Mouse (Mus musculus) embryonic facial prominence, embryonic 11.5 days (tissue): ENCODE data around the gene Zfp748. TPM values are rescaled to one million over a fixed set of nuclear protein-coding genes. Genes with fewer than 3 reads are reported as not detected.
A peak's percentile ranks its signal among the peaks of the same experiment; 100 is the strongest.

Source experiments
- ATAC-seq: fragments of 200-750 bp; cut with Nextera tagmentation; replicated peaks from 2 replicates; pipeline ENCODE4 v1.8.0; 2017; ENCODE audit warnings: low read depth; ENCODE audit not compliant: insufficient number of reproducible peaks, low FRiP score, low TSS enrichment
- DNase-seq: peaks from one replicate; pipeline ENCODE4 v3.0.0-alpha.2; 2015; ENCODE audit warnings: low spot score
- H3K27ac ChIP-seq: fragments of 300-500 bp; sonication (generic); replicated peaks from 2 replicates; pipeline ENCODE4 v1.5.1; 2014; ENCODE audit warnings: mild to moderate bottlenecking, low read depth, low read length, control low read depth
- H3K27me3 ChIP-seq: fragments of 300-500 bp; sonication (generic); 2 replicates; pipeline ENCODE4 v1.6.1; 2014; ENCODE audit warnings: mild to moderate bottlenecking, low read length, moderate library complexity, mixed read lengths; ENCODE audit not compliant: control insufficient read depth, insufficient read depth
- H3K36me3 ChIP-seq: fragments of 300-500 bp; sonication (generic); replicated peaks from 2 replicates; pipeline ENCODE4 v1.6.1; 2014; ENCODE audit warnings: low read depth, mild to moderate bottlenecking, low read length, moderate library complexity, mixed read lengths; ENCODE audit not compliant: control insufficient read depth, insufficient read depth
- H3K4me1 ChIP-seq: fragments of 300-500 bp; sonication (generic); 2 replicates; pipeline ENCODE4 v1.6.1; 2014; ENCODE audit warnings: low read length, mixed read lengths; ENCODE audit not compliant: control insufficient read depth, insufficient read depth
- H3K4me2 ChIP-seq: fragments of 300-500 bp; sonication (generic); 2 replicates; pipeline ENCODE4 v1.6.1; 2014; ENCODE audit warnings: low read depth, mild to moderate bottlenecking, control low read depth, low read length, moderate library complexity
- H3K4me3 ChIP-seq: fragments of 300-500 bp; sonication (generic); 2 replicates; pipeline ENCODE4 v1.5.1; 2014; ENCODE audit warnings: low read depth, low read length, control low read depth
- H3K9ac ChIP-seq: fragments of 300-500 bp; sonication (generic); replicated peaks from 2 replicates; pipeline ENCODE4 v1.6.1; 2014; ENCODE audit warnings: mild to moderate bottlenecking, control low read depth, low read length
- H3K9me3 ChIP-seq: fragments of 300-500 bp; sonication (generic); replicated peaks from 2 replicates; pipeline ENCODE4 v1.6.1; 2016; ENCODE audit warnings: mild to moderate bottlenecking, low read length, inconsistent platforms, mixed read lengths; ENCODE audit not compliant: control insufficient read depth
- WGBS: fragments of 180-500 bp; shearing (Covaris S2); extraction: QIAGEN DNeasy Blood & Tissue Kit; methylation state at CpG from one replicate; pipeline ENCODE4 v1.1.7; 2014; 5-methylcytosine and 5-hydroxymethylcytosine counted together
- polyA plus RNA-seq: library from polyadenylated mRNA; unstranded; fragments of >200 nt; fragmentation: Nextera tagmentation; extraction: Ambion mirVana; gene quantifications from 2 replicates; pipeline ENCODE4 v1.2.1, GENCODE M21; 2014

Zfp748 gene
- polyA plus RNA-seq, 1 experiment from 2014 or later: 18.3 TPM

DNA sequence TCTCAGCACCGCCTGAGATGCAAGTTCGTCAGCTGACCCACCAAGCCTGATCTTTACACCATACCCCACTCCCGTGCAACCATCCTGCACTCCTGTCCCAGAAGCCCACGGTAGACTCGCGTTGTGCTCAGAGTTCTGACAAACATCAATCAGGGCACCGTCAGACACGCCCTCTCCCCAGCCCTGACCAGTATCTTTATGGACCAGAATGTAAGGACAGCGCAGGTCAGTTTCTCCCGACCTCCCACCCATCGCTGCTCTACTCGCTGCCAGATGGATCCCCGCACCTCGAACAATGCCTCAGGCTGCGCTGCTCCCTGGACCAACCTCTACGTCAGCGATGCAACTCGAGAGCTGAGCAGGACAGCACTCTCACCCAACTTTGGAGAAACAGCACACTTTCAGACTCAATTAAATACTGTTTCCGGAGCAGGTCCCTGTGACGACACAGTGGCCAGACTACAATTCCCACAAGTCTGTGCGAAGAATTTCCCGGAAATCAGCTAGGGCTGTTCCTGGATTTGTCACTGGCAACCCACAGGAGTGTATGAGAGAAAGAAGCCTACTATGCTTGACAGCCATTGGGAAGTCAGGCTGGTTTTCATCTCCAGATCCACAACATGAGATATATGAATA, 53.4 kb downstream of the Zfp748 start, which contains the start of gene Zfp58:
Zfp58 (minus strand) TSS at position 472 of the 636 bp plus-strand sequence.
- peak; percentile 95 for ATAC-seq
- Histone ChIP-seq H3K27ac (no peak within 1 kb of the TSS; the same call in 1 of the 2 replicates), H3K4me1 (no peaks in the 10 kb centered on the region), H3K4me3 (peak within 1 kb of the TSS; percentile 79), H3K9ac (peak within 1 kb of the TSS; percentile 70), H3K4me2 (peak within 1 kb of the TSS; percentile 59), H3K36me3 (no peaks in the 10 kb centered on the region), H3K9me3 (no peaks in the 10 kb centered on the region), H3K27me3 (no peaks in the 10 kb centered on the region)
- under 1% methylated on average over 22 of the region's 22 CpGs for WGBS
- peak; percentile 93 for DNase-seq

DNA sequence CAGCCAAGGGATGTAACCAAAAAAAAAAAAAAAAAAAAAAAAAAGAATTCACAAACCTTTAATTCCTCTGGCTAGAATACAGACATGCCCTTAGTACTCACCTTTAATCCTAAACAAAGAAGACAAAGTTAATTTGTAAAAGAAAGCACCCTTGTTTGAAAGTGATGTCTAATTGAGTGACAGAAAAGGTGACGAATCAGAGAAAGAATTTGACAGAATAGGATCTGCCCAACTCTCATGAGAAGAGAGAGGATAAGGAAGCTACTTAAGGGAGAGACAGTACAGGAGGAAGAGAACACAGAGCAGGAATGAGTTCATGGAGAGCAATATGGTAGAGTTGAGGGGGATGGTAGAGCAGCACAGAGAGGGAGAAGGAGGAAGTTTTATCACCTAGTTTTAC, 58.0 kb downstream of the Zfp748 start:
- Histone ChIP-seq H3K4me1 (no peaks in the 10 kb centered on the region), H3K4me3 (no peak overlapping the region), H3K9ac (no peak overlapping the region), H3K27me3 (no peaks in the 10 kb centered on the region), H3K9me3 (no peaks in the 10 kb centered on the region), H3K36me3 (peaks cover 14% of the 10 kb centered on the region), H3K27ac (no peak overlapping the region), H3K4me2 (no peak overlapping the region)
- no peak for DNase-seq
- ATAC-seq: no peak
- WGBS: 93% methylated on average over 1 of the region's 1 CpGs

Other genes with a start within 250 kb of the Zfp748 start
- 0.53 and 0.66 TPM in 2 replicates for gene Zfp457, start 247.3 kb downstream of the Zfp748 start, polyA plus RNA-seq
- 3.2 and 3.3 TPM in 2 replicates for gene Zfp595, start 221.3 kb downstream of the Zfp748 start, polyA plus RNA-seq
- gene Gm28044, start 193.3 kb downstream of the Zfp748 start, polyA plus RNA-seq: not detected in 2 replicates
- 1.4 and 1.9 TPM in 2 replicates for gene Zfp953, start 193.2 kb downstream of the Zfp748 start, polyA plus RNA-seq
- 0.43 TPM in 1 of 2 replicates, not detected in the other for gene Gm28041, start 178.1 kb downstream of the Zfp748 start, polyA plus RNA-seq
- gene Zfp456, start 178.0 kb downstream of the Zfp748 start, polyA plus RNA-seq: 0.94 and 1.4 TPM in 2 replicates
- 4.2 and 6.1 TPM in 2 replicates for gene Zfp429, start 154.0 kb downstream of the Zfp748 start, polyA plus RNA-seq
- 1.1 and 1.2 TPM in 2 replicates for gene Zfp459, start 132.4 kb downstream of the Zfp748 start, polyA plus RNA-seq
- gene Zfp874a, start 102.2 kb downstream of the Zfp748 start, polyA plus RNA-seq: 11.3 and 12.2 TPM in 2 replicates
- gene Zfp874b, start 69.6 kb downstream of the Zfp748 start, polyA plus RNA-seq: 2.4 TPM in 2 replicates
- gene Zfp58, start 53.3 kb downstream of the Zfp748 start, polyA plus RNA-seq: 21.8 and 24.9 TPM in 2 replicates
- not detected in 2 replicates for gene Gm26965, start 27.7 kb downstream of the Zfp748 start, polyA plus RNA-seq
- 30.8 and 31.5 TPM in 2 replicates for gene Zfp87, start 27.7 kb downstream of the Zfp748 start, polyA plus RNA-seq
- 5.3 and 6.1 TPM in 2 replicates for gene Zfp729b, start 55.9 kb upstream of the Zfp748 start, polyA plus RNA-seq
- gene Gm49345, start 83.9 kb upstream of the Zfp748 start, polyA plus RNA-seq: not detected in 2 replicates
- gene Zfp729a, start 84.0 kb upstream of the Zfp748 start, polyA plus RNA-seq: 4.4 and 4.5 TPM in 2 replicates
- 11.8 and 12.5 TPM in 2 replicates for gene Zfp738, start 133.2 kb upstream of the Zfp748 start, polyA plus RNA-seq
- gene Zfp65, start 175.3 kb upstream of the Zfp748 start, polyA plus RNA-seq: 3.8 and 4.1 TPM in 2 replicates
- gene Zfp85, start 201.4 kb upstream of the Zfp748 start, polyA plus RNA-seq: 7.7 and 8.0 TPM in 2 replicates
- 3.8 and 5.5 TPM in 2 replicates for gene Zfp493, start 225.9 kb upstream of the Zfp748 start, polyA plus RNA-seq